Mouse (Mus musculus): Measurements from ENCODE around the gene Sec61g. TPM values are rescaled to one million over a fixed set of nuclear protein-coding genes. Genes with fewer than 3 reads are reported as not detected.

Sec61g gene
- polyA plus RNA-seq (2015; fragmentation: Nextera tagmentation; extraction: Ambion mirVana) = 39.6 and 43.3 TPM in 2 replicates

- WGBS = 0% methylated on average over 35 of the region's 35 CpGs
- Histone ChIP-seq H3K36me3 (peaks cover 25% of the 10 kb centered on the region), H3K9me3 (no peaks in the 10 kb centered on the region), H3K4me3 (replicated peaks) (peak within 1 kb of the TSS; percentile 94), H3K27ac (peak within 1 kb of the TSS; percentile 94), H3K4me2 (replicated peaks) (peak within 1 kb of the TSS; percentile 76), H3K27me3 (no peaks in the 10 kb centered on the region), H3K4me1 (replicated peaks) (peaks cover 14% of the 10 kb centered on the region), H3K9ac (replicated peaks) (peak within 1 kb of the TSS; percentile 98)
- ATAC-seq = peak; percentile 100
Measured at GRCm38 (mm10) chr11:16508052-16508654, at the start of gene Sec61g. TSS of gene Sec61g (minus strand) at chr11:16508484.

GRCm38 (mm10) chr11:16546421-16547163 is 38.3 kb upstream of the Sec61g start:
- no peaks in the 10 kb centered on the region for H3K4me1 ChIP-seq (replicated peaks)
- no peak overlapping the region for H3K4me3 ChIP-seq (replicated peaks)
- H3K9me3 ChIP-seq = no peaks in the 10 kb centered on the region
- no peak overlapping the region for H3K9ac ChIP-seq (replicated peaks)
- ATAC-seq = no peak
- no peak overlapping the region for H3K27ac ChIP-seq
- H3K27me3 ChIP-seq = no peaks in the 10 kb centered on the region
- WGBS = 79% methylated on average over 5 of the region's 5 CpGs
- H3K36me3 ChIP-seq = no peaks in the 10 kb centered on the region
- H3K4me2 ChIP-seq (replicated peaks) = no peak overlapping the region

- no peaks in the 10 kb centered on the region for H3K36me3 ChIP-seq
- no peak overlapping the region for H3K27ac ChIP-seq
- no peak overlapping the region for H3K9ac ChIP-seq (replicated peaks)
- H3K4me3 ChIP-seq (replicated peaks) = no peak overlapping the region
- WGBS = 100% methylated on average over 1 of the region's 1 CpGs
- no peaks in the 10 kb centered on the region for H3K4me1 ChIP-seq (replicated peaks)
- no peak for ATAC-seq
- no peaks in the 10 kb centered on the region for H3K27me3 ChIP-seq
- H3K4me2 ChIP-seq (replicated peaks) = no peak overlapping the region
- H3K9me3 ChIP-seq = no peaks in the 10 kb centered on the region
Measured at GRCm38 (mm10) chr11:16537379-16537778, 29.1 kb upstream of the Sec61g start.

- no peak overlapping the region; the same call in 1 of the 2 replicates for H3K27ac ChIP-seq
Measured at GRCm38 (mm10) chr11:16534582-16535553, 26.6 kb upstream of the Sec61g start.

GRCm38 (mm10) chr11:16532877-16533276 is 24.6 kb upstream of the Sec61g start:
- no peak for ATAC-seq
- no peaks in the 10 kb centered on the region for H3K36me3 ChIP-seq
- H3K27me3 ChIP-seq = no peaks in the 10 kb centered on the region
- WGBS = 22% methylated on average over 5 of the region's 5 CpGs
- H3K9ac ChIP-seq (replicated peaks) = no peak overlapping the region
- H3K4me1 ChIP-seq (replicated peaks) = no peaks in the 10 kb centered on the region
- H3K4me2 ChIP-seq (replicated peaks) = no peak overlapping the region
- H3K9me3 ChIP-seq = no peaks in the 10 kb centered on the region
- H3K27ac ChIP-seq = no peak overlapping the region
- no peak overlapping the region for H3K4me3 ChIP-seq (replicated peaks)

More at GRCm38 (mm10) chr11:16534582-16535553, 26.6 kb upstream of the Sec61g start:
- Histone ChIP-seq H3K9ac (replicated peaks) (no peak overlapping the region), H3K36me3 (no peaks in the 10 kb centered on the region), H3K4me3 (replicated peaks) (no peak overlapping the region), H3K4me1 (replicated peaks) (no peaks in the 10 kb centered on the region), H3K9me3 (no peaks in the 10 kb centered on the region), H3K27me3 (no peaks in the 10 kb centered on the region), H3K4me2 (replicated peaks) (no peak overlapping the region)
- 72% methylated on average over 5 of the region's 5 CpGs for WGBS
- ATAC-seq = no peak

- H3K4me3 ChIP-seq (replicated peaks) = no peak overlapping the region
- H3K36me3 ChIP-seq = no peaks in the 10 kb centered on the region
- no peak overlapping the region for H3K4me2 ChIP-seq (replicated peaks)
- no peak overlapping the region for H3K27ac ChIP-seq
- no peaks in the 10 kb centered on the region for H3K9me3 ChIP-seq
- no peaks in the 10 kb centered on the region for H3K4me1 ChIP-seq (replicated peaks)
- no peak overlapping the region for H3K9ac ChIP-seq (replicated peaks)
- no peaks in the 10 kb centered on the region for H3K27me3 ChIP-seq
- ATAC-seq = no peak
Measured at GRCm38 (mm10) chr11:16528909-16529308, 20.6 kb upstream of the Sec61g start.

- Histone ChIP-seq H3K9me3 (no peaks in the 10 kb centered on the region), H3K36me3 (no peaks in the 10 kb centered on the region), H3K27me3 (no peaks in the 10 kb centered on the region), H3K4me3 (replicated peaks) (no peak overlapping the region), H3K9ac (replicated peaks) (no peak overlapping the region), H3K27ac (no peak overlapping the region), H3K4me2 (replicated peaks) (no peak overlapping the region), H3K4me1 (replicated peaks) (no peaks in the 10 kb centered on the region)
- 92% methylated on average over 5 of the region's 5 CpGs for WGBS
- no peak for ATAC-seq
Measured at GRCm38 (mm10) chr11:16528391-16528790, 20.1 kb upstream of the Sec61g start.

- ATAC-seq = no peak
Measured at GRCm38 (mm10) chr11:16527743-16528142, 19.5 kb upstream of the Sec61g start.

GRCm38 (mm10) chr11:16526467-16526866 is 18.2 kb upstream of the Sec61g start:
- Histone ChIP-seq H3K36me3 (no peaks in the 10 kb centered on the region), H3K9ac (replicated peaks) (no peak overlapping the region), H3K4me2 (replicated peaks) (no peak overlapping the region), H3K27me3 (no peaks in the 10 kb centered on the region), H3K9me3 (no peaks in the 10 kb centered on the region), H3K4me1 (replicated peaks) (no peaks in the 10 kb centered on the region), H3K4me3 (replicated peaks) (no peak overlapping the region), H3K27ac (no peak overlapping the region)
- 61% methylated on average over 2 of the region's 2 CpGs for WGBS
- no peak for ATAC-seq

More at GRCm38 (mm10) chr11:16527743-16528142, 19.5 kb upstream of the Sec61g start:
- WGBS = 90% methylated on average over 5 of the region's 5 CpGs
- no peaks in the 10 kb centered on the region for H3K9me3 ChIP-seq
- no peak overlapping the region for H3K9ac ChIP-seq (replicated peaks)
- no peak overlapping the region for H3K4me2 ChIP-seq (replicated peaks)
- H3K4me3 ChIP-seq (replicated peaks) = no peak overlapping the region
- no peak overlapping the region for H3K27ac ChIP-seq
- H3K36me3 ChIP-seq = no peaks in the 10 kb centered on the region
- H3K4me1 ChIP-seq (replicated peaks) = no peaks in the 10 kb centered on the region
- H3K27me3 ChIP-seq = no peaks in the 10 kb centered on the region

GRCm38 (mm10) chr11:16525724-16526123 is 17.4 kb upstream of the Sec61g start:
- no peak overlapping the region for H3K4me2 ChIP-seq (replicated peaks)
- no peaks in the 10 kb centered on the region for H3K36me3 ChIP-seq
- H3K27me3 ChIP-seq = no peaks in the 10 kb centered on the region
- H3K4me1 ChIP-seq (replicated peaks) = no peaks in the 10 kb centered on the region
- H3K9me3 ChIP-seq = no peaks in the 10 kb centered on the region
- no peak for ATAC-seq
- H3K9ac ChIP-seq (replicated peaks) = no peak overlapping the region
- H3K27ac ChIP-seq = no peak overlapping the region
- no peak overlapping the region for H3K4me3 ChIP-seq (replicated peaks)
- WGBS = 54% methylated on average over 2 of the region's 2 CpGs

GRCm38 (mm10) chr11:16524917-16525640 is 16.8 kb upstream of the Sec61g start:
- Histone ChIP-seq H3K4me3 (replicated peaks) (no peak overlapping the region), H3K36me3 (no peaks in the 10 kb centered on the region), H3K27me3 (no peaks in the 10 kb centered on the region), H3K4me1 (replicated peaks) (no peaks in the 10 kb centered on the region), H3K9ac (replicated peaks) (no peak overlapping the region), H3K4me2 (replicated peaks) (no peak overlapping the region), H3K27ac (no peak overlapping the region), H3K9me3 (no peaks in the 10 kb centered on the region)
- ATAC-seq = peak; percentile 53
- WGBS = 44% methylated on average over 3 of the region's 3 CpGs

Measured in midbrain, embryonic 13.5 days (tissue).